Mouse (Mus musculus) left cerebral cortex, adult 18-20 months (tissue): ENCODE measurements at regions not wholly inside any gene's neighbourhood (a gene's known extent, or its start where the extent isn't known, plus 50 kb on each side); places are given as distances from the start of the nearest gene placed in this dataset.
"Not testable (repeated sequence)": the region's sequence is repeated elsewhere in the genome, so short reads cannot be mapped to it uniquely, and the experiment has no call there.

ENCODE experiments used
- DNase-seq, 2 experiments: peaks; one replicate each; pipeline ENCODE4 v3.0.0; 2021 to 2022; ENCODE audit warnings: low spot score in 2 of 2, mixed read lengths in 1 of 2

GRCm38 (mm10) chr14:86322365-86322764 is 818.7 kb downstream of the Diaph3 start:
- no peak for DNase-seq

GRCm38 (mm10) chr14:86315974-86316373 is 825.1 kb downstream of the Diaph3 start:
- DNase-seq = no peak

GRCm38 (mm10) chr14:86308949-86309543 is 832.0 kb downstream of the Diaph3 start:
- DNase-seq = no peak

GRCm38 (mm10) chr14:86307806-86308205 is 833.2 kb downstream of the Diaph3 start:
- DNase-seq = peak; percentile 57 to 60

- DNase-seq = no peak
Observed at GRCm38 (mm10) chr14:86301666-86302065, 839.4 kb downstream of the Diaph3 start.

- DNase-seq = no peak
Observed at GRCm38 (mm10) chr14:86300811-86301210, 840.2 kb downstream of the Diaph3 start.

- no peak for DNase-seq
Observed at GRCm38 (mm10) chr14:86297991-86298390, 843.0 kb downstream of the Diaph3 start.

- not testable (repeated sequence) for DNase-seq
Observed at GRCm38 (mm10) chr14:86294606-86295005, 846.4 kb downstream of the Diaph3 start.

GRCm38 (mm10) chr14:86293804-86294203 is 847.2 kb downstream of the Diaph3 start:
- no peak for DNase-seq

GRCm38 (mm10) chr14:86293371-86293770 is 847.7 kb downstream of the Diaph3 start:
- DNase-seq = no peak

- DNase-seq = no peak
Observed at GRCm38 (mm10) chr14:86290556-86290955, 850.5 kb downstream of the Diaph3 start.

GRCm38 (mm10) chr14:86261640-86262230 is 879.3 kb downstream of the Diaph3 start:
- no peak for DNase-seq

GRCm38 (mm10) chr14:86254196-86254595 is 886.8 kb downstream of the Diaph3 start:
- no peak for DNase-seq

- DNase-seq = no peak
Observed at GRCm38 (mm10) chr14:86251617-86252016, 889.4 kb downstream of the Diaph3 start.

- DNase-seq = peak; percentile 8 to 17
Observed at GRCm38 (mm10) chr14:86247686-86248085, 893.3 kb downstream of the Diaph3 start.

- no peak for DNase-seq
Observed at GRCm38 (mm10) chr14:86246770-86247169, 894.3 kb downstream of the Diaph3 start.

GRCm38 (mm10) chr14:86243662-86244061 is 897.4 kb downstream of the Diaph3 start:
- no peak for DNase-seq

- DNase-seq = no peak
Observed at GRCm38 (mm10) chr14:86242836-86243235, 898.2 kb downstream of the Diaph3 start.

- no peak for DNase-seq
Observed at GRCm38 (mm10) chr14:86239090-86239489, 901.9 kb downstream of the Diaph3 start.

- DNase-seq = no peak
Observed at GRCm38 (mm10) chr14:86233305-86233704, 907.7 kb downstream of the Diaph3 start.

GRCm38 (mm10) chr14:86230609-86231008 is 910.4 kb downstream of the Diaph3 start:
- DNase-seq = no peak

- DNase-seq = no peak
Observed at GRCm38 (mm10) chr14:86229755-86230154, 911.3 kb downstream of the Diaph3 start.

GRCm38 (mm10) chr14:86215711-86216110 is 925.3 kb downstream of the Diaph3 start:
- no peak for DNase-seq
